ENCODE assay signal across 9 mouse cellular contexts in the genomic region with DNA sequence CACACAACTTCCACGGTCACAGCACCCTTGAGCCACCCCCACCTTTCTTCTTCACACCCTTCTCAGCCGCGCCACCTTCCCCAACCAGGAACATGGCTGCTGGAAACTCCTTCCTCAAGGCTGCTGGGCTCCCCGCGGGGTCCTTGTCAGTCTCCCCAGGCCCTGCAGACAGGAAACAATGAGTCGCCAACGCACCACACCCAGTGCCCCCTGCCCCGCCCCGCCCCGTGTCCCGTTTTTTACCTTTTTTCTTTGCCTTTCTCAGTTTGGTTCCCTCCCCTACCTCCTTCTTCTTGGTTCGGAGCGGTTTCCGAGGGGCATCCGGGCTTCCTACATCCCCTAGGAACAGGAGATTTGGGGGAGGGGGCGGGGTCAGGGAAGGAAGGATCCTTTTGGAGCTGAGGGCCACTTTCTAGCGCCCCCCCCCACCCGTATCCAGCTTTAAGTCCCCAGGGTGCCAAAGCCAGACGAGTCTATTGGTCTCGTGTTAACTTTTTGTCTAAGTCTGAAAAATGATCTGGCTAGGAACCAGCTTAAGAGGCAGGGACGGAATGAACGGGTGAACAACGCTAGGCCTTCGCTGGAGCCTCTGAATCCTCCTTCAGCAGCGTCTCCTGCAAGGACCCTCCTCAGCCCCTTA. TPM values are rescaled to one million over a fixed set of nuclear protein-coding genes. Genes with fewer than 3 reads are reported as not detected.
A peak's percentile ranks its signal among the peaks of the same experiment; 100 is the strongest.
DNase-seq lines count a peak whose midpoint lies in the region; ATAC-seq lines count a peak whose summit lies in the region.
"Had no signal": no experiment of that assay in that cellular context is flagged by ENCODE, and none has a peak within 500 bp of the region (broad histone marks: within the 10 kb centered on the region; RNA-seq: fewer than 3 reads in every experiment).

No protein-coding gene starts in this region.

- peaks cover 55% of the 10 kb centered on the region for H3K27me3 ChIP-seq in lung, embryonic 15.5 days
- H3K27me3 ChIP-seq in forebrain, embryonic 13.5 days, result peaks cover 84% of the 10 kb centered on the region
- peaks cover 38% of the 10 kb centered on the region for H3K27me3 ChIP-seq in limb, embryonic 15.5 days
- H3K27me3 ChIP-seq in stomach, embryonic 15.5 days (replicated peaks), result peaks cover 33% of the 10 kb centered on the region

- DNase-seq in lung, postnatal 25 days (ENCODE audit: low spot score), result no peak
- DNase-seq in right cerebral cortex, adult 18-20 months, result no peak
- no peak for DNase-seq in layer of hippocampus, postnatal 14 days (ENCODE audit: low spot score in 2 of 2)

- H3K36me3 ChIP-seq in lung, embryonic 15.5 days, result no peaks in the 10 kb centered on the region
- H3K36me3 ChIP-seq in forebrain, embryonic 13.5 days (ENCODE audit: poor library complexity, severe bottlenecking), result no peaks in the 10 kb centered on the region
- no peaks in the 10 kb centered on the region for H3K36me3 ChIP-seq in limb, embryonic 15.5 days
- no peaks in the 10 kb centered on the region for H3K36me3 ChIP-seq in stomach, embryonic 15.5 days

- ATAC-seq in lung, embryonic 15.5 days (ENCODE audit: borderline replicate concordance, extremely low read depth, low FRiP score, low TSS enrichment), result no peak
- ATAC-seq in forebrain, embryonic 13.5 days, result no peak
- no peak for ATAC-seq in limb, embryonic 15.5 days (ENCODE audit: insufficient number of reproducible peaks, low FRiP score, low TSS enrichment, low read depth)
- ATAC-seq in stomach, embryonic 15.5 days (ENCODE audit: insufficient read depth, low FRiP score, low read depth), result no peak
- no peak for ATAC-seq in cerebellum, adult (ENCODE audit: insufficient number of reproducible peaks, low FRiP score, low TSS enrichment)

- peak overlapping the region; percentile 30 for H3K4me3 ChIP-seq in lung, embryonic 15.5 days
- H3K4me3 ChIP-seq in forebrain, embryonic 13.5 days, result peak overlapping the region; percentile 27
- peak overlapping the region; percentile 30 for H3K4me3 ChIP-seq in limb, embryonic 15.5 days
- peak overlapping the region; percentile 27 for H3K4me3 ChIP-seq in stomach, embryonic 15.5 days (replicated peaks)

- H3K9ac ChIP-seq in lung, embryonic 15.5 days, result peak overlapping the region; percentile 27
- peak overlapping the region; percentile 16 for H3K9ac ChIP-seq in forebrain, embryonic 13.5 days
- no peak overlapping the region; the same call in 1 of the 2 replicates for H3K9ac ChIP-seq in limb, embryonic 15.5 days
- no peak overlapping the region for H3K9ac ChIP-seq in stomach, embryonic 15.5 days

- H3K27ac ChIP-seq in lung, embryonic 15.5 days, result no peak overlapping the region
- no peak overlapping the region for H3K27ac ChIP-seq in forebrain, embryonic 13.5 days
- no peak overlapping the region for H3K27ac ChIP-seq in limb, embryonic 15.5 days
- H3K27ac ChIP-seq in stomach, embryonic 15.5 days, result no peak overlapping the region

- WGBS in lung, embryonic 15.5 days, result 4% methylated on average over 25 of the region's 25 CpGs
- under 1% methylated on average over 25 of the region's 25 CpGs for WGBS in forebrain, embryonic 13.5 days
- 6% methylated on average over 25 of the region's 25 CpGs for WGBS in limb, embryonic 15.5 days
- WGBS in stomach, embryonic 15.5 days, result 6% methylated on average over 25 of the region's 25 CpGs

- no peaks in the 10 kb centered on the region for H3K9me3 ChIP-seq in lung, embryonic 15.5 days
- no peaks in the 10 kb centered on the region for H3K9me3 ChIP-seq in forebrain, embryonic 13.5 days (replicated peaks)
- no peaks in the 10 kb centered on the region for H3K9me3 ChIP-seq in limb, embryonic 15.5 days
- H3K9me3 ChIP-seq in stomach, embryonic 15.5 days, result no peaks in the 10 kb centered on the region

- H3K4me2 ChIP-seq in lung, embryonic 15.5 days, result peak overlapping the region; percentile 52
- peak overlapping the region; percentile 55 for H3K4me2 ChIP-seq in forebrain, embryonic 13.5 days
- peak overlapping the region; percentile 60 for H3K4me2 ChIP-seq in limb, embryonic 15.5 days
- H3K4me2 ChIP-seq in stomach, embryonic 15.5 days, result peak overlapping the region; percentile 55

- H3K4me1 ChIP-seq in lung, embryonic 15.5 days, result peaks cover 30% of the 10 kb centered on the region
- peaks cover 23% of the 10 kb centered on the region for H3K4me1 ChIP-seq in forebrain, embryonic 13.5 days
- peaks cover 35% of the 10 kb centered on the region for H3K4me1 ChIP-seq in limb, embryonic 15.5 days
- H3K4me1 ChIP-seq in stomach, embryonic 15.5 days, result peaks cover 23% of the 10 kb centered on the region

RNA-seq across cellular contexts. Expression of gene Tulp1, which starts 2.2 kb away (rescaled TPM):
- 6.0 and 6.2 TPM in 2 replicates for polyA plus RNA-seq in lung, embryonic 15.5 days (2015; fragmentation: Nextera tagmentation; extraction: Ambion mirVana)
- 1.4 and 1.7 TPM in 2 replicates for polyA plus RNA-seq in forebrain, embryonic 13.5 days (2015; fragmentation: Nextera tagmentation; extraction: Ambion mirVana)
- 5.4 and 6.2 TPM in 2 replicates for polyA plus RNA-seq in limb, embryonic 15.5 days (2015; fragmentation: Nextera tagmentation; extraction: Ambion mirVana)
- polyA plus RNA-seq in stomach, embryonic 15.5 days (2015; fragmentation: Nextera tagmentation; extraction: Ambion mirVana), result 4.2 and 5.0 TPM in 2 replicates
- not detected for total RNA-seq in layer of hippocampus, postnatal 14 days (2021)
- total RNA-seq: adrenal gland, adult 18-20 months had no signal

RNA-seq across cellular contexts. Expression of gene Tead3, which starts 12.2 kb away (rescaled TPM):
- 10.9 and 11.5 TPM in 2 replicates for polyA plus RNA-seq in lung, embryonic 15.5 days (2015; fragmentation: Nextera tagmentation; extraction: Ambion mirVana)
- polyA plus RNA-seq in forebrain, embryonic 13.5 days (2015; fragmentation: Nextera tagmentation; extraction: Ambion mirVana), result 2.4 and 2.8 TPM in 2 replicates
- 15.5 and 16.2 TPM in 2 replicates for polyA plus RNA-seq in limb, embryonic 15.5 days (2015; fragmentation: Nextera tagmentation; extraction: Ambion mirVana)
- polyA plus RNA-seq in stomach, embryonic 15.5 days (2015; fragmentation: Nextera tagmentation; extraction: Ambion mirVana), result 11.5 and 12.0 TPM in 2 replicates
- 1 to 10 TPM; 5.1 to 5.7 TPM for total RNA-seq in layer of hippocampus, postnatal 14 days (2021)

RNA-seq across cellular contexts. Expression of gene Rpl10a, which starts 34.5 kb away (rescaled TPM):
- polyA plus RNA-seq in lung, embryonic 15.5 days (2015; fragmentation: Nextera tagmentation; extraction: Ambion mirVana), result 606 and 658 TPM in 2 replicates
- polyA plus RNA-seq in forebrain, embryonic 13.5 days (2015; fragmentation: Nextera tagmentation; extraction: Ambion mirVana), result 444 and 501 TPM in 2 replicates
- 509 and 665 TPM in 2 replicates for polyA plus RNA-seq in limb, embryonic 15.5 days (2015; fragmentation: Nextera tagmentation; extraction: Ambion mirVana)
- polyA plus RNA-seq in stomach, embryonic 15.5 days (2015; fragmentation: Nextera tagmentation; extraction: Ambion mirVana), result 490 and 616 TPM in 2 replicates
- total RNA-seq in layer of hippocampus, postnatal 14 days (2021), result 100 to 1,000 TPM; 394 to 418 TPM

RNA-seq across cellular contexts. Expression of gene Fance, which starts 49.5 kb away (rescaled TPM):
- polyA plus RNA-seq in lung, embryonic 15.5 days (2015; fragmentation: Nextera tagmentation; extraction: Ambion mirVana), result 32.8 and 33.3 TPM in 2 replicates
- 22.6 and 24.6 TPM in 2 replicates for polyA plus RNA-seq in forebrain, embryonic 13.5 days (2015; fragmentation: Nextera tagmentation; extraction: Ambion mirVana)
- polyA plus RNA-seq in limb, embryonic 15.5 days (2015; fragmentation: Nextera tagmentation; extraction: Ambion mirVana), result 30.6 and 33.9 TPM in 2 replicates
- polyA plus RNA-seq in stomach, embryonic 15.5 days (2015; fragmentation: Nextera tagmentation; extraction: Ambion mirVana), result 26.9 and 29.9 TPM in 2 replicates
- total RNA-seq in layer of hippocampus, postnatal 14 days (2021), result 10 to 100 TPM; 23.0 to 28.2 TPM

Comparison
In these comparisons a context has a peak if more than half of its experiments do, and no peak if none do; other contexts are left out.
1. H3K9ac ChIP-seq: peak in lung, embryonic 15.5 days (single experiment) and forebrain, embryonic 13.5 days (single experiment); none in limb, embryonic 15.5 days (single experiment) and stomach, embryonic 15.5 days (single experiment).
2. Peak in every context shown above with its lines, with median percentiles within 50 percentile points of each other: H3K4me2 ChIP-seq and H3K4me3 ChIP-seq.